Mouse (Mus musculus) heart, postnatal 25 days (tissue): ENCODE data around the gene Igf1. TPM values are rescaled to one million over a fixed set of nuclear protein-coding genes. Genes with fewer than 3 reads are reported as not detected.

Experiments
- total RNA-seq, 2 experiments: library from RNA; stranded (reverse); gene quantifications; 2 replicates each; pipeline ENCODE4 v1.2.3; 2021

Igf1 gene
- total RNA-seq, 2 experiments from 2014 or later: 15.8 to 23.0 TPM

Other genes with a start within 250 kb of the Igf1 start
- gene Pmch, start 232.8 kb downstream of the Igf1 start, total RNA-seq: not detected